Mouse (Mus musculus) liver, adult 2 months (tissue): ENCODE measurements around the gene Tssk3.

Experiments used
- CTCF ChIP-seq: fragments of 200-500 bp; IDR thresholded peaks from 2 replicates; pipeline ENCODE4 v1.5.1; 2011; ENCODE audit warnings: low read depth, low read length, control low read depth
- POLR2A ChIP-seq: fragments of 200-500 bp; IDR thresholded peaks from 2 replicates; pipeline ENCODE4 v1.6.1; 2011; ENCODE audit warnings: low read length, control low read depth; ENCODE audit not compliant: insufficient read depth; ENCODE audit errors: extremely low read depth

GRCm38 (mm10) chr4:129500017-129500416, 9.2 kb upstream of the Tssk3 start:
- TF ChIP-seq POLR2A (no peak), CTCF (no peak)
